Mouse (Mus musculus) erythroblast, embryonic 14.5 days (primary cell): ENCODE measurements at regions not wholly inside any gene's neighbourhood (a gene's known extent, or its start where the extent isn't known, plus 50 kb on each side); places are given as distances from the start of the nearest gene placed in this dataset.

ENCODE experiments used
- H3K27me3 ChIP-seq: 2 replicates; pipeline ENCODE4 v1.6.1; 2012; ENCODE audit warnings: inconsistent platforms; ENCODE audit not compliant: control insufficient read depth
- H3K36me3 ChIP-seq: 2 replicates; pipeline ENCODE4 v1.6.1; 2012; ENCODE audit warnings: mild to moderate bottlenecking, inconsistent platforms; ENCODE audit not compliant: control insufficient read depth
- H3K4me1 ChIP-seq: 2 replicates; pipeline ENCODE4 v1.6.1; 2012; ENCODE audit warnings: inconsistent platforms; ENCODE audit not compliant: control insufficient read depth
- H3K4me3 ChIP-seq: replicated peaks from 2 replicates; pipeline ENCODE3; 2012; ENCODE audit warnings: moderate library complexity, mild to moderate bottlenecking, inconsistent platforms
- H3K9me3 ChIP-seq: 2 replicates; pipeline ENCODE4 v1.6.1; 2012; ENCODE audit warnings: low read length, inconsistent platforms, mixed read lengths; ENCODE audit not compliant: control insufficient read depth
- GATA1 ChIP-seq: IDR thresholded peaks from 2 replicates; pipeline ENCODE4 v1.6.1; 2012; ENCODE audit warnings: low read length, inconsistent platforms, mixed read lengths
- TAL1 ChIP-seq: IDR thresholded peaks from 3 replicates; pipeline ENCODE4 v1.6.1; 2012; ENCODE audit warnings: low read length, inconsistent platforms, mixed read lengths

DNA sequence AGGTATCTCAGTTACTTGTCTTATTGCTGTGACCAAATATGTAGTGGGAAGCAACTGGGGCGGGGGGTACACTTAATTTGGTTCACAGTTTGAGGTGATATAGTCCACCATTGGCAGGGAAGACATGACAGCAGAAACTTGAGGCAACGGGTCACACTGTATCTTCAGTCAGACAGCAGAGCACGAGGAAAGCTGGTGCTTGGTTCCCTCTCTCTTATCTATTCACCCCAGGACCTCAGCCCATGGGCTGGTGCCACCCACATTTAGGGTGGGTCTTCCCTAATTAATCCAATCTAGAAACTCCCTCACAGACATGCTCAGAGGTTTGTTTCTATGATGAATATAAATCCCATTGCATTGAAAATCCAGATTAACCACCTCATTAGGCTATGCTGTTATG lies 56.5 kb downstream of the Otud1 start:
- no peak overlapping the region for H3K4me3 ChIP-seq
- TF ChIP-seq GATA1 (peak; percentile 16; the same call in 1 of the 2 replicates), TAL1 (peak; percentile 54; the same call in 2 of the 3 replicates)
- H3K36me3 ChIP-seq = no peaks in the 10 kb centered on the region
- peaks cover 2% of the 10 kb centered on the region; the same call in 1 of the 2 replicates for H3K9me3 ChIP-seq
- no peaks in the 10 kb centered on the region for H3K27me3 ChIP-seq
- peaks cover 20% of the 10 kb centered on the region for H3K4me1 ChIP-seq

DNA sequence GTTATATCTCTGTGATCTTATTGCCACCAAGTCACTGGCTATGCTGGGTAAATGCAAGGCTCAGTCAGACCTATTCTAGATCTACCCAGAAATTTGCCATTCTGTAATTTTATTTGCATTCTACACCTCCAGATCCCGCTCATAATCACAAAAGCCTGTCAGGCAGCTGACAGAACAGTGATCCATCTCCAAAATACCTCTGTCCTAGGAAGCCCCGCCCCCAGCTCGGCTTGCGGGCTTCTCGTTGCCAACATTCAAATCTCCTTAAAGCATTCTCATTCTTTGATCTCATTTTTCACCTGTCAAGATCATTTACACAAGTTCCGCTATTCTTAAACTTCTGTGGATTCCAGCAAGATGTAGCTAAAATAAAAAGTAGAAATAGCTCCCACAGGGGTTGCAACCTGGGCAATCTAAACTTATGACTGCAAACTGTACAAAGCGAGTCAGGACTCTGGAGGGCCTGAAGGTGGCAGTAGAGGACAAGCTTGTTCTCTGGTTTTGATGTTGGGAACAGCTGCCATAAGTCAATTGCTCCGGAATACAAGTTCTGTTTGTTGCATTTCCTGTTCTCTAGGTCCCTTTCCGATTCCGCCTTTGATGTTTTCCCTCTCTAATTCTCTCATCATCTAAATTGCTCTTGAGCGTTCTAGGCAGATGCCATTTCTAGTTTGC lies 58.1 kb downstream of the Otud1 start:
- H3K9me3 ChIP-seq = peaks cover 2% of the 10 kb centered on the region; the same call in 1 of the 2 replicates
- no peak overlapping the region for H3K4me3 ChIP-seq
- no peaks in the 10 kb centered on the region for H3K36me3 ChIP-seq
- H3K27me3 ChIP-seq = no peaks in the 10 kb centered on the region
- peaks cover 20% of the 10 kb centered on the region for H3K4me1 ChIP-seq
- no peak for TF ChIP-seq TAL1
- no peak for TF ChIP-seq GATA1

DNA sequence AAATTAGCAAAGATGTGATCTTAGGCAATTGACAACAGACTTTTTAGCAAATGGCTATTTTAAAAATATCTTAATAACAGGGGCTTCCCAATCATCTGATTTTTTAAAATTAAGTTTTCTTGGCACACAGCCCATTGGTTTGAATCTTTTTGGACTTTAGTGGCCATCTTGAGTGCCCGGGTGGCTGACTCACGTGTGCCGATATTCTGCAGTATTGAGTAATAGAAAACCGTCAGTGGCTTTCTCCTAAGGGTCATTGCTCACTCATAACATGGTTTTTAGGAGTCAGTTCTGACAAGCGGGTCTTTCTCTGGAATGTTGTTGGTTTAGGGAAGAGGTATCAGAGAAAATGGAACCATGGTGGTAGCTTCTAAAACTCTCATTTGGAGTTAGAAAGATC lies 58.8 kb downstream of the Otud1 start:
- peaks cover 2% of the 10 kb centered on the region; the same call in 1 of the 2 replicates for H3K9me3 ChIP-seq
- peaks cover 20% of the 10 kb centered on the region for H3K4me1 ChIP-seq
- H3K4me3 ChIP-seq = no peak overlapping the region
- TF ChIP-seq TAL1 = no peak
- TF ChIP-seq GATA1 = no peak
- no peaks in the 10 kb centered on the region for H3K36me3 ChIP-seq
- no peaks in the 10 kb centered on the region for H3K27me3 ChIP-seq

DNA sequence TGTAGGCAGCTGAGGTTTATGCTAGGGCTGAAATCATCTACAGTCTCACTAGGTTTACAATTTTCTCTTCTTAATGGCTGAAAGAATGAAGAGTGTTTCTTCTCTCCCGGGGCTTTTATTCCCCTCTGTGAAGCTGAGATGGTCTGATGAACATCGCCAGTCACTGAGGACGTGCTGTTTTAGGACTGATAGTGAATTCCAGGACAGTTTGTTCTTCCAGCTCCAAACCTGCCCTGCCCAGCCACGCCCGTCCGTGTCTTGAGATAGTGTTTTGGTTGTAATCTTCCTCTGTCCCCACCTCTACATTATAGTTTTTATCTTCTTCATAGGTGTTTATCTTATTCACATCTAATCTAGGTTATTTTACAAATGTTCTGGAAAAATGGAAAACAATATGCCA lies 68.5 kb downstream of the Otud1 start:
- Histone ChIP-seq H3K27me3 (no peaks in the 10 kb centered on the region), H3K4me3 (no peak overlapping the region), H3K36me3 (no peaks in the 10 kb centered on the region), H3K9me3 (no peaks in the 10 kb centered on the region), H3K4me1 (peaks cover 9% of the 10 kb centered on the region)
- TF ChIP-seq TAL1 = no peak

DNA sequence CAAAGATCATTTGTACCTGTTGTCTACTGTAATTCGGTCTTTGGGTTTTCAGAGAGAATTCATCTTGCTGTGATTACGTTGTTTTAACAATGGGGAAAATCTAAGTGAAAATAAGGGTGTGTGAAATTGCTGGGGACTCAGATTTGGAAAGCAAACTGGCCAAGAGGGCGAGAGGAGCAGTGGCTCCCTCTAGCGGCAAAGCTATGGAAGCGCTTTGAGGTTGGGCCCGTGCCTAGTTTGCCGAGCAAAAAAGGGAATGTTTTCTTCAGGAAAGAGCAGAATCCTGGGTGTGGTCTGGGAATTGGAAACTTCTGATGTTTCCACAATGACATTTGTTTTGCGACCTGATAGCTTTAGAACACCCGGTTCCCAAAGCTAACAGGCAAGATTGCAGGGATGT lies 69.4 kb downstream of the Otud1 start:
- no peak for TF ChIP-seq TAL1
- H3K36me3 ChIP-seq = no peaks in the 10 kb centered on the region
- no peaks in the 10 kb centered on the region for H3K27me3 ChIP-seq
- no peaks in the 10 kb centered on the region for H3K9me3 ChIP-seq
- peaks cover 9% of the 10 kb centered on the region for H3K4me1 ChIP-seq
- H3K4me3 ChIP-seq = no peak overlapping the region

DNA sequence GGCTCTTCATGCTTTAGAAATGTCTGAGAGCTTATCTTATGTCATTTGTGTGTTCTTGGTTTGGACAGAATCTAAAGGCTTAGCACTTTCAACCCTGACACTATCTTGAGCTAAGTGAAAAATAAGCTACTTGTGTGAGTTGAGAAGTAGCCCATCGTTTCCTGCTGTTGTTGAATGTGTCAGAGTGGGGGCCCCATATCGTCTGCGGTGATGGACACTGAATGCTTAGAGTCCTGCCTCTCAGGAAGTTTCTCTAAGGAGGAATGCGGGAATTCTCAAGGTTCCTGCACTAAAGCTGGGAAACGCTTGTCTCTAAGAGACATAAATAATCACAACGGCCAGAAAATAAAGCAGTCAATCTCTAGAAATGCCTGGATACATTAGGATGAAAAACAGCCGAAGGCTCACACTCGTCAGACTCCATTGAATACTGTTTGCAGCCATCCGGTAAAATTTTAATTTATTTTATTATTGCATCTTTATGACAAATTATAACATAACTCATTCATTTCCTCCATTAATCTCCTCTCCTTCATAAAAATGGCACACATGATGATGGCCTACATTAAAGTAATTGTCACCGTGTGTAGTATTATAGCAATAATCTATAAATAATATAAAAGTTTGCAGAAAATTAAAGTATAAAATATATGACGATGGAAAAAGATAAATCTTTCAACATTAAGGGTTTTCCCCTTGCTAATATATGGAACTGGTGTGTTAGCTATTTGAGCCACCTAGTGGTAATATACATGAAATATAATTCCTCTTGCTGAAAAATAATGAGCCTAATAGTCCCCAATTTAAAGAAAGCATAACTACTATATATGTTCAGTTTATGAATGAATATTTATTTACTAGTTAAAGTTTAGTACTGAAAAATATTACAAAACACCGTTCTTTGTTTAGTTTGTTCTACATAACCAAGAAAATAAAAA lies 75.6 kb downstream of the Otud1 start:
- Histone ChIP-seq H3K9me3 (no peaks in the 10 kb centered on the region), H3K27me3 (no peaks in the 10 kb centered on the region)
- TF ChIP-seq GATA1 (no peak), TAL1 (no peak)

DNA sequence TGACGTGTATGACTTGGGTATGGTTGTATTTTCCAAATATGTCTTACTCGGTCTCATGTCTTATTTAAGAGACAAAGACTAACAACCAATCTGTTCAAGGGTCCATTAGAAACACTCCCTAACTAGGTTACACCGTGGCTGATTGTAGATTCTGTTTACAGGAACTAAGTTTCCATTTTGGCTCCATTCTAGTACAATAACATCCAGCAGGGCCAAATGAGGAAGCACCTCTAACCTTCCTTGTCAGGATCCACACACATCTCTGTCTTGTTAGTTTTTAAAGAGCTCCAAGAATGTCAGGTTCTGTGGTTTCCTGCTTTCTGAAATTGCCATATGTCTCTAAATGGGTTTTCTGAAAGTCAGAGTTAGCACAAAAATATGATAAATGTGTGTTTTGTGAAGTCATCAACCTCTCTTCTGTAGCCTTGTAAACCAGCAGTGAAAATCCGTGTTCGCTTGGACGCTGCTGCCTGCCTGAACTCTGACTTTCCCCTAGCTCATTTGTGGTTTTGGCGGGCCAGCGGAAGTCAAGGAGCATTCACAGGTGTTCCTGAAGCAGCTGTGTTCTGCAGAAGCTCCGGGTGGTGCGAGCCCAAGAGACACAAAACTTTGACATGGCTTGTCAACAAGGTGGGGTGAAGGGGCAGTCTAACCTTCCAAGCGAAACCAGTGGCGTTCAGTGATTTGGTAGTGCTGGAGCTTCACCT lies 76.8 kb downstream of the Otud1 start:
- no peak for TF ChIP-seq TAL1
- no peak for TF ChIP-seq GATA1
- Histone ChIP-seq H3K9me3 (no peaks in the 10 kb centered on the region), H3K4me1 (no peaks in the 10 kb centered on the region), H3K27me3 (no peaks in the 10 kb centered on the region), H3K4me3 (no peak overlapping the region), H3K36me3 (no peaks in the 10 kb centered on the region)

More for the DNA sequence above, 75.6 kb downstream of the Otud1 start:
- no peak overlapping the region for H3K4me3 ChIP-seq
- H3K4me1 ChIP-seq = no peaks in the 10 kb centered on the region
- no peaks in the 10 kb centered on the region for H3K36me3 ChIP-seq

DNA sequence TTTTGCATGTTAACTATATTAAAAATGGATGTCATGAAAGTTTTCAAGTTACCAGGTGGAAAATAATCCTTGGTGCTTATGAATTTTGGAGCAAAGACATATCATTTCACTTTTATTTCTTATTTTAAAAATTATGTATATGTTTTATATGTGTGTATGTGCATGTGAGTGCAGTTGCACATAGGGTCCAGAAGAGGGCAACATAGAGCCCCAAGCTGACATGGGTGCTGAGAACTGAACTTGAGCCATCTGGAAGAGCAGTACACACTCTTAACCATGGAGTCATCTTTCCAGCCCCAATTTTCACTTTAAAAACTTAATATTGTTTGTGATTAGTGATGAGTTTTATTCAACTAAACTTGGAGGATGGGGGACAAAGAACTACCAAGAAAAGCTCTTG lies 84.0 kb downstream of the Otud1 start:
- Histone ChIP-seq H3K27me3 (no peaks in the 10 kb centered on the region), H3K4me1 (no peaks in the 10 kb centered on the region), H3K9me3 (peaks cover 4% of the 10 kb centered on the region), H3K4me3 (no peak overlapping the region), H3K36me3 (no peaks in the 10 kb centered on the region)
- no peak for TF ChIP-seq TAL1
- TF ChIP-seq GATA1 = no peak

DNA sequence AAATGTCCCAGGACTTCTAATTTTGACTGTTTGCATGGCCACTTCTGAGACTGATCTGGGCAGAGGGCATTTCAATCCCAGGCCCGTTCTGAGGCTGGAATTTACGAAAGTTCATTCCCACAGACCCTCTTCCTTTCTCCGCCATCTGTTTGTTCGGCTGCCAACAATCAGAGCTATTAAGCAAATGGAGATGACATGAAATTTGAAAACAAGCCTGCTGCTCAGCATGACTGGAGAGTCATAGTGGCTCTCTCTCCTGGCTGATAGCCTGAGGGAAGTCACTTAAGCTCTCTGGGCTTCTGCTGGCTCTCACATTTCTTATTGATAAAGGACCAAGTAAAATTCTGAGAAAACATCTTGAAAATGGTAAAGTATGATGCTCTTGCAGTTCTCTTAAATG lies 85.9 kb downstream of the Otud1 start:
- H3K9me3 ChIP-seq = peaks cover 4% of the 10 kb centered on the region
- no peak overlapping the region for H3K4me3 ChIP-seq
- H3K36me3 ChIP-seq = no peaks in the 10 kb centered on the region
- H3K4me1 ChIP-seq = no peaks in the 10 kb centered on the region
- TF ChIP-seq TAL1 = no peak
- TF ChIP-seq GATA1 = no peak
- no peaks in the 10 kb centered on the region for H3K27me3 ChIP-seq
